In genomic region chr9:90260600-90261375, GRCm38 (mm10) we compare ENCODE assay signal across 8 mouse cellular contexts. TPM values are rescaled to one million over a fixed set of nuclear protein-coding genes. Genes with fewer than 3 reads are reported as not detected.
DNase-seq lines count a peak whose midpoint lies in the region; ATAC-seq and TF ChIP-seq lines count a peak whose summit lies in the region.

No protein-coding gene starts in this region.

- H3K27me3 ChIP-seq in embryonic facial prominence, embryonic 14.5 days (replicated peaks; ENCODE audit: control insufficient read depth, insufficient read depth, low read length), result no peaks in the 10 kb centered on the region
- H3K27me3 ChIP-seq in embryonic facial prominence, embryonic 10.5 days (replicated peaks; ENCODE audit: low read depth, poor library complexity, severe bottlenecking), result no peaks in the 10 kb centered on the region
- H3K27me3 ChIP-seq in lung, embryonic 16.5 days (ENCODE audit: control insufficient read depth, insufficient read depth, low read depth, low read length), result no peaks in the 10 kb centered on the region
- no peaks in the 10 kb centered on the region for H3K27me3 ChIP-seq in forebrain, embryonic 10.5 days (ENCODE audit: poor library complexity, severe bottlenecking)

- peak; percentile 41 for DNase-seq in embryonic facial prominence, embryonic 14.5 days (ENCODE audit: low spot score)
- no peak for DNase-seq in embryonic facial prominence, embryonic 10.5 days (ENCODE audit: low spot score)
- DNase-seq in kidney, adult 8-10 months, result peak; percentile 19 to 45
- no peak for DNase-seq in cerebellum, postnatal 10 days
- DNase-seq in T-cell, adult 2 months (ENCODE audit: low spot score), result no peak
- DNase-seq in forebrain, embryonic 10.5 days (ENCODE audit: extremely low spot score, low spot score), result no peak

- H3K9me3 ChIP-seq in embryonic facial prominence, embryonic 14.5 days (ENCODE audit: control insufficient read depth, low read length), result no peaks in the 10 kb centered on the region
- no peaks in the 10 kb centered on the region for H3K9me3 ChIP-seq in embryonic facial prominence, embryonic 10.5 days
- H3K9me3 ChIP-seq in lung, embryonic 16.5 days (ENCODE audit: control insufficient read depth, low read length), result no peaks in the 10 kb centered on the region
- no peaks in the 10 kb centered on the region for H3K9me3 ChIP-seq in forebrain, embryonic 10.5 days

- H3K4me1 ChIP-seq in embryonic facial prominence, embryonic 14.5 days (ENCODE audit: control insufficient read depth, insufficient read depth, low read length), result peaks cover 10% of the 10 kb centered on the region; the same call in 1 of the 2 replicates
- H3K4me1 ChIP-seq in embryonic facial prominence, embryonic 10.5 days, result peaks cover 18% of the 10 kb centered on the region
- peaks cover 12% of the 10 kb centered on the region for H3K4me1 ChIP-seq in embryonic fibroblast, embryonic 13.5 days (ENCODE audit: control insufficient read depth, insufficient read depth, low read length)
- peaks cover 32% of the 10 kb centered on the region for H3K4me1 ChIP-seq in lung, embryonic 16.5 days (replicated peaks; ENCODE audit: control insufficient read depth, insufficient read depth, low read length)
- peaks cover 19% of the 10 kb centered on the region for H3K4me1 ChIP-seq in forebrain, embryonic 10.5 days

- no peak for TF ChIP-seq CTCF in embryonic fibroblast, embryonic 13.5 days (IDR thresholded peaks at IDR 0.05; ENCODE audit: borderline replicate concordance, insufficient read depth, low read length)

- WGBS in embryonic facial prominence, embryonic 14.5 days, result 57% methylated on average over 13 of the region's 13 CpGs
- 60% methylated on average over 13 of the region's 13 CpGs for WGBS in embryonic facial prominence, embryonic 10.5 days
- 44% methylated on average over 13 of the region's 13 CpGs for WGBS in lung, embryonic 16.5 days
- 74% methylated on average over 13 of the region's 13 CpGs for WGBS in forebrain, embryonic 10.5 days

- H3K36me3 ChIP-seq in embryonic facial prominence, embryonic 14.5 days (ENCODE audit: control insufficient read depth, insufficient read depth, low read length), result no peaks in the 10 kb centered on the region
- no peaks in the 10 kb centered on the region for H3K36me3 ChIP-seq in embryonic facial prominence, embryonic 10.5 days (replicated peaks)
- no peaks in the 10 kb centered on the region; the same call in 1 of the 2 replicates for H3K36me3 ChIP-seq in lung, embryonic 16.5 days (ENCODE audit: control insufficient read depth, insufficient read depth, low read length)
- H3K36me3 ChIP-seq in forebrain, embryonic 10.5 days (replicated peaks), result peaks cover 5% of the 10 kb centered on the region; the same call in 1 of the 2 replicates

- no peak for ATAC-seq in embryonic facial prominence, embryonic 14.5 days (ENCODE audit: low read depth)
- ATAC-seq in lung, embryonic 16.5 days (ENCODE audit: low read depth), result peak; percentile 66

- H3K9ac ChIP-seq in embryonic facial prominence, embryonic 14.5 days (ENCODE audit: low read depth, low read length), result no peak overlapping the region
- H3K9ac ChIP-seq in lung, embryonic 16.5 days (ENCODE audit: low read length), result no peak overlapping the region

- H3K4me3 ChIP-seq in embryonic facial prominence, embryonic 14.5 days (ENCODE audit: low read depth, low read length), result no peak overlapping the region
- no peak overlapping the region for H3K4me3 ChIP-seq in embryonic facial prominence, embryonic 10.5 days
- H3K4me3 ChIP-seq in embryonic fibroblast, embryonic 13.5 days (ENCODE audit: insufficient read depth, low read length), result no peak overlapping the region
- H3K4me3 ChIP-seq in lung, embryonic 16.5 days (ENCODE audit: low read length), result no peak overlapping the region
- H3K4me3 ChIP-seq in forebrain, embryonic 10.5 days, result no peak overlapping the region

- no peak overlapping the region for H3K27ac ChIP-seq in embryonic facial prominence, embryonic 14.5 days (replicated peaks; ENCODE audit: low read depth, low read length)
- no peak overlapping the region for H3K27ac ChIP-seq in embryonic facial prominence, embryonic 10.5 days (replicated peaks)
- H3K27ac ChIP-seq in embryonic fibroblast, embryonic 13.5 days (ENCODE audit: insufficient read depth, low read length), result peak overlapping the region; percentile 28; the same call in 1 of the 2 replicates
- peak overlapping the region; percentile 15; the same call in 1 of the 2 replicates for H3K27ac ChIP-seq in lung, embryonic 16.5 days (ENCODE audit: low read length)
- no peak overlapping the region for H3K27ac ChIP-seq in forebrain, embryonic 10.5 days

- no peak overlapping the region for H3K4me2 ChIP-seq in embryonic facial prominence, embryonic 14.5 days (ENCODE audit: low read depth, low read length)
- H3K4me2 ChIP-seq in lung, embryonic 16.5 days (ENCODE audit: low read depth, low read length), result 0 out of 2 replicates have a peak overlapping the region, but pooled peaks have one; percentile 6

- no peak for TF ChIP-seq POLR2A in embryonic fibroblast, embryonic 13.5 days (IDR thresholded peaks at IDR 0.05; ENCODE audit: low read depth, low read length)

RNA-seq across cellular contexts. Expression of gene Tbc1d2b, which starts 9.8 kb away (rescaled TPM):
- 23.4 and 27.2 TPM in 2 replicates for polyA plus RNA-seq in embryonic facial prominence, embryonic 14.5 days (2014; fragmentation: Nextera tagmentation; extraction: Ambion mirVana)
- polyA plus RNA-seq in embryonic facial prominence, embryonic 10.5 days (2016; fragmentation: Nextera tagmentation; extraction: Ambion mirVana), result 8.3 and 8.8 TPM in 2 replicates
- 42.4 and 45.5 TPM in 2 replicates for polyA plus RNA-seq in embryonic fibroblast, embryonic 13.5 days (2011; ENCODE audit: insufficient read length, low read depth, missing spikeins)
- polyA plus RNA-seq in lung, embryonic 16.5 days (2015; fragmentation: Nextera tagmentation; extraction: Ambion mirVana), result 19.3 and 20.9 TPM in 2 replicates
- polyA plus RNA-seq in forebrain, embryonic 10.5 days (2016; fragmentation: Nextera tagmentation; extraction: Ambion mirVana), result 7.8 and 8.0 TPM in 2 replicates

Comparison
In these comparisons a context has a peak if more than half of its experiments do, and no peak if none do; other contexts are left out.
1. DNase-seq: peak in embryonic facial prominence, embryonic 14.5 days (single experiment) and kidney, adult 8-10 months (2 of 2); none in embryonic facial prominence, embryonic 10.5 days (single experiment), cerebellum, postnatal 10 days (0 of 2), T-cell, adult 2 months (single experiment) and forebrain, embryonic 10.5 days (single experiment).
2. H3K27ac ChIP-seq: peak in embryonic fibroblast, embryonic 13.5 days (single experiment) and lung, embryonic 16.5 days (single experiment); none in embryonic facial prominence, embryonic 14.5 days (single experiment), embryonic facial prominence, embryonic 10.5 days (single experiment) and forebrain, embryonic 10.5 days (single experiment).